Mouse (Mus musculus): Measurements from ENCODE around the gene Jmy.

- TF ChIP-seq CTCF (IDR thresholded peaks at IDR 0.05; ENCODE audit: borderline replicate concordance, insufficient read depth, low read length) (no peak), POLR2A (IDR thresholded peaks at IDR 0.05; ENCODE audit: low read depth, low read length) (no peak)
Observed at GRCm38 (mm10) chr13:93468355-93468754, 31.3 kb downstream of the Jmy start.

Data from embryonic fibroblast, embryonic 13.5 days (primary cell).